Mouse (Mus musculus): ENCODE results near the gene 4930426L09Rik.

4930426L09Rik gene

DNA sequence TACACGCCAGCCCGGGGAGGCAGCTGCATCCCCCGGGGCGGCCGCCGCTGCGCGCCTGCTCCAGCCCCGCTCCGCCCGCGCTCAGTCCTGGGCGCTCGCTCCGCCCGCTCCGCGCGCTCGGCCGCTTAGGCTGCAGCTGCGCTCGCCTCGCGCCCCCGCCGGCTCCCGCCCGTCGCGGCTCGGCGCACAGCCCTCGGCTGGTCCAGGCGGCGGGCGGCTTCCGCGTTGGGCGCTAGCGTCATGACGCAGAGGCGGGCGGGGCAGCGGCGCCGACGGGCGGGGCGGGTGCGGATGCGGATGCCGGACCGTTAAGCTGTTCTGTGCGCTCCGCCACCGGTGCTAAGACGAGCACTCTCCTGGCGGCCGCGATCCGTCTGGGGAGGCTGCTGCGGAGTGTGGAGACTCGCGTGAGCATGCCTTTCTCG lies at the start of gene 4930426L09Rik, which contains the start of gene Pip4k2a:
Gene 4930426L09Rik (plus strand): TSS at position 290 of the 425 bp plus-strand sequence.
Gene Pip4k2a (minus strand): TSS at position 73 of the 425 bp plus-strand sequence.
- peak; percentile 85 for DNase-seq (ENCODE audit: low spot score)

DNA sequence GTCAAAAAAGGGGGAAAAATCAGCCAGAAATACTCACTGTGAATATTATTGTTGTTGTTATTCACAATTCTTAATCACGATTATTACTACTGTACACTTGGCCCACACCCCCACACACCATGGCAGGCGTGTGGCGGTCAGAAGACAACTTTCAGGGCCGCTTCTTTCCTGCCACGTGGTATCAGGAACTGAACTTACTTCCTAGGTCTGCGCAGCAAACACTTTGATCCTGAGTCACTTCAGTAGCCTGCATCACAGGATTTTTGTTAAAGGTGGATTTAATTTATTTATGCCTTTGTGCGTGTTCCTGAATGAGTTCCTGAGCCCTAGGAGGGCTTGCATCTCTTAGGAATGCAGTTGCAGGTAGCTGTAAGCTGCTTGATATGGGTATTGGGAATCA lies 49.4 kb upstream of the 4930426L09Rik start:
- no peak for DNase-seq (ENCODE audit: low spot score)

- no peak for DNase-seq (ENCODE audit: low spot score)
Measured at GRCm38 (mm10) chr2:18950758-18951157, 47.4 kb upstream of the 4930426L09Rik start.

DNA sequence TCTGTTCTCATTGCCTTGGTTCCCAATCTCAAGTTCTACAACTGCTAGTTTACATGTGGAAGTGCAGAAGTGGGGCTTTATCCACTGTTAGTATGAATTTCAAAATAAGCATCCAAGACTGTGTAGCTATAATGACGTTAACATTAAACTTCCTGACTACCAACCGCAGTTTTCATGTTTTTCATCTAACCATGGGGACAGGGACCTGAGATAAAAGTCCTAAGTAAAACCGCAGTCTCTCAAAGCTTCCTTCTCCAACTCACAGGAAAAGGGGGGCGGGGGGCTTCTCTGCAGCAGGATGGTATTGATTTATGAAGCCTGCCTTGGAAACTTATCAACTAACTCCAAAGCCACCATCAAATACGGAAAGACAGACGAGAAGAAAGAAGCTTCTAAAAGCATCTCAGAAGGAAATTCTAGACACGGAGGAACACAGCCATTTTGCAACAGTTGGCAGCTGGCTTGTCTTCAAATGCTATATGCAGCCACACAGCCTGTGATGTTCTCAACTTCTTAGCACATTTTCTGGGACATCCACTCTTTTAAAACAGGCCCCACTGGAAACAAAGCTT lies 46.0 kb upstream of the 4930426L09Rik start:
- no peak for DNase-seq (ENCODE audit: low spot score)

DNA sequence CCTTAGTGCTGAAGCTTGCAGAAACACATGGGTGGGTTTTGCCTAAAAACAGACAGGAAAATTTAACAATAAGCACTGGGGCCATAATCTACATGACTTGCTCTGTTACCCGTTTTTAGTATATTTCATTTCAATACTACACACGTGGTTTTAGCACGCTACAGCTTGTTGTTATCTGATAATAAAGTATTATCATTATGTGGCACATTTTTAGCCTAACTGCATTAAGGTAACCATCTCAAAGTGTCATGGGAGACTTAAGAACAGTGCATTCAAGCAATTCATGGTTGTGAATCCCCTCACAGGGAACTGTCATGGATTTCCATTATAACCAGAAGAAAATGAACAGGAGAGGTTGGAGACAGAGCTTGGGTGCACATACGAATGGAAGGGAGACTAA lies 43.7 kb upstream of the 4930426L09Rik start:
- no peak for DNase-seq (ENCODE audit: low spot score)

DNA sequence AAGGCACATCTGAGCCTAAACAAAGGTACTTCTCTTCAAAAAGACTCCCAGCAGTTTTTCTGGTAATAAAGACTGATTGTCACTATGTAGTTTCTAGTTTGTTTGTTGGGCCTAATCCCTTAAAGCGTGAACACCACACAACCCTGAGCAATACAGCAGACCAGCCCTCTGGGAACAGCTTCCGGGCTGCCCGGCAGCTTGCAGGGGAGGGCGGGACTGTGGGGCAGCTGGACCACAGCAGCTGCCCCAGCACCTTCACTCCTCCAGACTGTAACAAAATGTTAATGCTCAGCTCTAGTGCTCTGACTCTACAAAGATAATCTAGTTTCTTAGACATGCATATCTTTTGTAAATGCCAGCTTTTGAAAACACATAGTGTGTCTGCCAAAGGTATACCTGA lies 43.1 kb upstream of the 4930426L09Rik start:
- no peak for DNase-seq (ENCODE audit: low spot score)

DNA sequence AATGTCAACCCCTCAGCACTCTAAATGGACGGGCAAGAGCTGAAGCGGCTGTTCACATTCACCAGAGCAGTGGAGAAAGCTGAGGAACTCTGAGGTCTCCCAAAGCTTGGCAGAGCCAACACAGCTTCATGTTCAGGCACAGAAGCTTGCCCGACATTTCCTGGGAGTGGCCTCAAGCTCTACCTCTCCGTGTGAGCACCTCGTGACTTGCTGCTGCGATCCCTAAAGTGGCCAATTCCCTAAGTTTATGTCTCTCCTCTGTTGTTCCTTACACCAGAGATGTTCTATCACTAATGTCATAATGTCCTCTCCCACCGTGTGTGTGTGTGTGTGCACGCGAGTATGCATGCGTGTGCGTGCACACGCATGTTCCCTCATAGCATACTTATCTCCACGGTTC lies 42.5 kb upstream of the 4930426L09Rik start:
- no peak for DNase-seq (ENCODE audit: low spot score)

- no peak for DNase-seq (ENCODE audit: low spot score)
Measured at GRCm38 (mm10) chr2:18956424-18956823, 41.7 kb upstream of the 4930426L09Rik start.

GRCm38 (mm10) chr2:18956945-18957344 lies 41.2 kb upstream of the 4930426L09Rik start:
- no peak for DNase-seq (ENCODE audit: low spot score)

GRCm38 (mm10) chr2:18957459-18957858 lies 40.7 kb upstream of the 4930426L09Rik start:
- no peak for DNase-seq (ENCODE audit: low spot score)

DNA sequence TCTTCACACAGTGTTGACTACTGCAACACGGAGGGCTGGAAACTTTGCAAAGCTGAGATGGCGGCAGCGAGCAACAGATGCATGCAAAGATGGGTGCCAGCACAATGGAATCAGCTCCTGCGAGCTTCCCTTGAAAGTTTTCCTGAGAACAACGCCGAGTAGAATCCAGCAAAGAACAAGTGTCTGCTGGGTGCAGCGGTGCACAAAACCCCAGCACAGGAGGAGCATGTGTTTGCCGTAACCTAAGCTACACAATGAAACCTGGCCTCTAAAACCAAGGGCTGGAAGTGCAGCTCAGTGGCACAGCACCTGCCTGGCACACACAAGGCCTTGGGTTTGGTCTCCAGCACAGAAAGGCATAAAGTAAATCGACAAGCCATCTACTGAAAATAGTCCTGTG lies 40.1 kb upstream of the 4930426L09Rik start:
- no peak for DNase-seq (ENCODE audit: low spot score)

- DNase-seq (ENCODE audit: low spot score): no peak
Measured at GRCm38 (mm10) chr2:18958501-18958900, 39.6 kb upstream of the 4930426L09Rik start.

DNA sequence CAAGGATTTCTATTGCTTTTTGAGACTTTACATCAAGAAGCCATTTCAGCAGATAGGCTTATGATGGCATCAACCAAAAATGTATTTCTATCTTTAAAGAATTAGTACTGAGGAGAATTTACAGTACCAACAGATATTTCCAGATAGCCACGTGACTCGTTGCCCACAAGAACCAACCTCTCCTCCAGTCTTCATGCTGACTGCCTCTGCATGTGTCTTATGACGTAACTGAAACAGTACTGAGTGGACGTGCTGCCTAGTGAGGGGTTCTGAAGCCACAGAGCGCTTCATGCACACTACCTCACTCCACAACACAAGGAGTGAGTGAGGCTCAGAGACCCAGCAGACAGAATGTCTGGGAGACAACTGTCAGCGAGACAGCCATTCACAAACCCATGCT lies 39.1 kb upstream of the 4930426L09Rik start:
- DNase-seq (ENCODE audit: low spot score): no peak

DNA sequence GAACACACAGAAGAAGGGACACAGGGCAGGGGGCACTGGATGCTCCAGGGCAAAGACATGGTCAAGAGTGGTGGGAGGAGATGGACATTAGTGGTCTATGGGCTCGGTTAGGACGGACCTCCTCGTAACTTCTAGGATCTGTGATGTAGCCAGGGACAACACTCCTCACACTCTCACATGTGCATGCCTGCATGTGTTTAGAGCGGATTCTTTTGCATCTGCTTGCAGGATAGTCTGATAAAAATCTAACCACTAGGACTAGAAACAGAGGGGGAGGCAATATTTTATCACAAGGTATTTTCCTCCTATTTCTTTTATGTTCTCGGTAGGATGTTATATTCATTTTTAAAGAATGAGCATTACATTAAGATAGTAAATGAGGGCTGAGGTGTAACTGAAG lies 38.6 kb upstream of the 4930426L09Rik start:
- DNase-seq (ENCODE audit: low spot score): no peak

- DNase-seq (ENCODE audit: low spot score): no peak
Measured at GRCm38 (mm10) chr2:18960376-18960973, 37.7 kb upstream of the 4930426L09Rik start.

- no peak for DNase-seq (ENCODE audit: low spot score)
Measured at GRCm38 (mm10) chr2:18962502-18962901, 35.6 kb upstream of the 4930426L09Rik start.

- no peak for DNase-seq (ENCODE audit: low spot score)
Measured at GRCm38 (mm10) chr2:18963286-18964040, 34.7 kb upstream of the 4930426L09Rik start.

DNA sequence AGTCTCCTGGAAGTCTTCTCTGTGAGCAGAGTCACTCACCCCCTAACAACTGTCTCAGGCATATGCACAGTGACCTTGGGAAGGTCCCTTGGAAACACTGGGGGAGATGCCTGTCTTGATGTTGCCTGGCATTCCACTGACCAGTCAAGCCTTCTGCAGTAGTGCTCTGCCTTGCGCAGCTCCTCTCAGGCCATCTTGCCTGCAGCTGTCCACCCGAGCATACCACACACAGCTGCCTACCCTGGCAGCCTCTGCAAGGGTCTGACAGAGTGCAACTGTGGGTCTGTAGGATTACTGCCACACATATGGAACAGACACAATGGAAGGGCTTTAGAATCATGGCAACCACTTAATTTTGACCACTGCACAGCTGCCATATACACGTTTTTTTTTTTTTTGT lies 33.0 kb upstream of the 4930426L09Rik start:
- no peak for DNase-seq (ENCODE audit: low spot score)

- DNase-seq (ENCODE audit: low spot score): no peak
Measured at GRCm38 (mm10) chr2:18965950-18966349, 32.2 kb upstream of the 4930426L09Rik start.

DNA sequence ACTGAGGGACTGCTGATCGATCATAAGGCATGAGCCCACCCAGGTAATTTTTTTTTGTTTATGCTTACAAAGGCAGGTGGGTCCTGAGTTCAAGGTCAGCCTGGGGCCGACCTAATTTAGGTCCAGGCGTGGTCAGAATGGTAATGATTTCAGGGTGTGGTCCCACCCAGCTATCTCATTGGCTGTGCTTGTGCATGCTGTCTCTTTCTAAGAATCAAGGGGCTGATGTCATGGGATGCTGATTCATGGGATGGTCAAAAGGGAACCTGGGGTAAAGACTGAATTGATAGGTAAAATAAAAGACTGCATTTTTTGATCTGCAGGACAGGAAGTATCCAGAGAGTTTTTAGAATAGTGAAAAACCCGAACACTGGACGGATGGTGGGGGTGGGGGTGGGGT lies 31.6 kb upstream of the 4930426L09Rik start:
- DNase-seq (ENCODE audit: low spot score): no peak

DNA sequence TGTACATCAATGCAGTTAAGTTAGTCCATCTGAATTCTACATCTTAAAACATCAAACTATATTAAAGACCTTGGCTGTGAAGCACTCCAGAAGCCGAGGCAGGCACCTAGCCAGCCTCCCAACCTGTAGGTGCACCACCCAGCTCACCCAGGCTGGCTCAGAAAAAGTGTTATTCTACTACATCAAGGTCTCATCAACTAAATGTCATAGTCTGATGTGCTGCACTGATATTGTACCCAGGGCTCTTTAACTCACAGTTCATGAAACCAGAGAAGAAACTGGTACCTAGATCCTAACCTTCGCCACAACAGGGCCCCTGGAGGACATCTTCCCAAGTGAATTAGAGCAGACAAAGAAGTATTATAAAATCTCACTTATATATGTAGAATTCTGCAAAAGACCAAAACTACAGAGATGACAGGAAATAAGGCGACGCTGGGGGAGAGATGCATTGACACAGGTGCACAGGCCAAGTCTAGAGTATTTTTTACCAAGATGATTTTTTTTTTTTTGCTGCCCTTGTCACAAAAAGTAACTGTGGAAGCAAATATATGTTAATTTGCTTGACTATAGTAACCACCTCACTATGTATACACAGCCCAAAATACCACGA lies 30.6 kb upstream of the 4930426L09Rik start:
- DNase-seq (ENCODE audit: low spot score): no peak

DNA sequence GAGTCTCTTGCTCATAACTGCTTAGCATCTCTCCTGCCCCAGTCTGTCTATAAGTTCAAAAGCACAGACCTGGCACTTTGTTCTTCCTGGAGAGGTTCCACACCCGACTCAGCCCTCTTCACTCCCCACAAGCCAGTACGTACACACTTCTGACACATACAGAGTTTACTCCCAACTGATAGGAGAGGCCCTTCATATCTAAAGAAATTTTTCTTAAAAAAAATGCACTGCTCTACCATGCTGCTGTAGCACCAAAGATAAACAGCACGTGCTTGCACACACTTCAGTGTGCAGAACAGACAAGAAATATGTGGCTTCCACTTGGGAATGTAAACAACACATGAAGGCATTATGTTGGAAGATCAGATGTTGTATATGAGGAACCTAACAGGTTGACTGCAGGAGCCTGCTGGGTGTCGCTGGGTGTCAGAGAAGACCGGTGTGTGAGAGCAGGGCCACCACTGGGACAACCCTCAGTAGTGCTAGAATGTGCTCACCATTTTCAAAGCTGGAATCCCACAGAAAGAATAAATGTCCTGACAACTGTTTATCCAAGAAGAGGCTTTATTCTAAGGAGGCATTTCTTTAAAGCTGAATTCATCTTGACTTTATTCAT lies 29.0 kb upstream of the 4930426L09Rik start:
- peak; percentile 59 for DNase-seq (ENCODE audit: low spot score)
